Comparison of ENCODE assay signal across 17 mouse cellular contexts in the genomic region with DNA sequence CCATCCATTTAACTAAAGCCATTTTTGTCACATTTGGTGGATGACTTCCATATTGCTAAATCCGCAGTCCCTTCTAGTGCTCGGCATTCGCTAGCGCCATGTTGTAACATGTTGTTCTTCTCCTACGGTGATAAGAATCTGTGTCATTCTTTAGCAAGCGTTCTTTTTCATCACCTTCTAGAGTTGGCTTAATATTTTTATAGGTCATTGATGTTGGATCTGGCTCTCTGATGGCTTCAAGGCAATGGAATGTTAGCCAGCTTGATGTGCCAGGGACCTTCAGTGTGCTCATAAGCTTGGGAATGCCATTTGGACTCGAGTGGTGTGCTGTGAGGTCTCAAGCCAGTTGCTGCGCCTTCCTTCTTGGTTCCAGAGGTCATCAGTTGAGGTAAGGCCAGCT.
"Had no signal": no experiment of that assay in that cellular context is flagged by ENCODE, and none has a peak within 500 bp of the region (broad histone marks: within the 10 kb centered on the region; RNA-seq: fewer than 3 reads in every experiment).

No protein-coding gene starts in this region.

- H3K27ac ChIP-seq: neural tube, embryonic 12.5 days; neural tube, embryonic 13.5 days; neural tube, embryonic 15.5 days; stomach, embryonic 15.5 days; stomach, postnatal 0 days had no signal

- DNase-seq: retina, postnatal 1 day; right cerebral cortex, adult 18-20 months; right cerebral cortex, postnatal 14 days; right cerebral cortex, postnatal 25 days; right cerebral cortex, postnatal 4 days; spleen, adult 18-20 months; thymus, adult 18-20 months; thymus, adult 2 months; thymus, postnatal 14 days; thymus, postnatal 25 days; thymus, postnatal 36 days; thymus, postnatal 4 days had no signal

- H3K4me3 ChIP-seq: neural tube, embryonic 12.5 days; neural tube, embryonic 13.5 days; neural tube, embryonic 15.5 days; stomach, embryonic 15.5 days had no signal

- H3K36me3 ChIP-seq: neural tube, embryonic 12.5 days; neural tube, embryonic 13.5 days; neural tube, embryonic 15.5 days; stomach, embryonic 15.5 days had no signal

- H3K27me3 ChIP-seq: stomach, embryonic 15.5 days had no signal
